Mouse (Mus musculus): ENCODE measurements around the gene Rtf2. TPM values are rescaled to one million over a fixed set of nuclear protein-coding genes. Genes with fewer than 3 reads are reported as not detected.

Gene Rtf2
- polyA plus RNA-seq, 1 experiment from 2014 or later, result 89.8 TPM

Other genes starting within 250 kb of the Rtf2 start
- 0.26 and 0.28 TPM in 2 replicates for gene Mc3r, start 192.1 kb upstream of the Rtf2 start, polyA plus RNA-seq (2015; fragmentation: Nextera tagmentation; extraction: Ambion mirVana)
- gene Fam210b, start 95.0 kb upstream of the Rtf2 start, polyA plus RNA-seq (2015; fragmentation: Nextera tagmentation; extraction: Ambion mirVana), result 18.7 and 19.5 TPM in 2 replicates
- gene Aurka, start 70.0 kb upstream of the Rtf2 start, polyA plus RNA-seq (2015; fragmentation: Nextera tagmentation; extraction: Ambion mirVana), result 11.7 and 34.1 TPM in 2 replicates
- gene Cstf1, start 69.9 kb upstream of the Rtf2 start, polyA plus RNA-seq (2015; fragmentation: Nextera tagmentation; extraction: Ambion mirVana), result 22.4 and 27.5 TPM in 2 replicates
- gene Cass4, start 46.8 kb upstream of the Rtf2 start, polyA plus RNA-seq (2015; fragmentation: Nextera tagmentation; extraction: Ambion mirVana), result 0.17 and 1.1 TPM in 2 replicates
- gene Gcnt7, start 18.0 kb downstream of the Rtf2 start, polyA plus RNA-seq (2015; fragmentation: Nextera tagmentation; extraction: Ambion mirVana), result 1.1 and 1.4 TPM in 2 replicates
- not detected in 2 replicates for gene Fam209, start 32.0 kb downstream of the Rtf2 start, polyA plus RNA-seq (2015; fragmentation: Nextera tagmentation; extraction: Ambion mirVana)
- 0.26 and 0.64 TPM in 2 replicates for gene Tfap2c, start 109.0 kb downstream of the Rtf2 start, polyA plus RNA-seq (2015; fragmentation: Nextera tagmentation; extraction: Ambion mirVana)

All from neural tube, embryonic 15.5 days (tissue).